Mouse (Mus musculus) erythroblast, embryonic 14.5 days (primary cell): ENCODE data around the gene Gm9936.

ENCODE experiments used
- GATA1 ChIP-seq: IDR thresholded peaks from 2 replicates; pipeline ENCODE4 v1.6.1; 2012; ENCODE audit warnings: low read length, inconsistent platforms, mixed read lengths
- TAL1 ChIP-seq: IDR thresholded peaks from 3 replicates; pipeline ENCODE4 v1.6.1; 2012; ENCODE audit warnings: low read length, inconsistent platforms, mixed read lengths

DNA sequence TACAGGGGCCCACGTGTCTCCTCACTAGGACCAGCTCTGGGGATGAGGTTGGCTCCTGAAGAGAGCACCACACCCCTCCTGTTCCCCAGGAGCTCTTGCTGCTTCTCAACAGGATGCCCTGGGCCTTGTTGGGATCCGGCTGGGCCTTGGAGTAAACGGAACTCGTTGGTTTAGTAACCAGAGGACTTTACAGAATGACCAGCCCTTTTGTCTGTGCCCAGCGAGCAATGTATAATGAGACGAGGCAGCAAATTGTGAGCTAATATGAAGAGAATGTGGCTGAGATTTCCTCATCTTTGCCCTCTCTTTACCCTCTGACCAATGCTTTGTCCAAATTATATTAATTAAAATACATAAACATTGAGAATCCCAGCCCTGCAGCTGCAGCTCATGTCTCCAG lies 17.8 kb upstream of the Gm9936 start:
- TF ChIP-seq GATA1 = no peak
- no peak for TF ChIP-seq TAL1
